Mouse (Mus musculus) spleen, adult 2 months (tissue): Measurements from ENCODE around the gene Robo3.

Experiments used
- CTCF ChIP-seq: fragments of 200-500 bp; IDR thresholded peaks from 2 replicates; pipeline ENCODE4 v1.5.1; 2011; ENCODE audit warnings: mild to moderate bottlenecking, inconsistent platforms; ENCODE audit not compliant: insufficient read depth, insufficient read length, insufficient replicate concordance; ENCODE audit errors: extremely low read depth
- POLR2A ChIP-seq: fragments of 200-500 bp; IDR thresholded peaks from 2 replicates; pipeline ENCODE4 v1.6.1; 2011; ENCODE audit warnings: low read depth, low read length, inconsistent platforms

DNA sequence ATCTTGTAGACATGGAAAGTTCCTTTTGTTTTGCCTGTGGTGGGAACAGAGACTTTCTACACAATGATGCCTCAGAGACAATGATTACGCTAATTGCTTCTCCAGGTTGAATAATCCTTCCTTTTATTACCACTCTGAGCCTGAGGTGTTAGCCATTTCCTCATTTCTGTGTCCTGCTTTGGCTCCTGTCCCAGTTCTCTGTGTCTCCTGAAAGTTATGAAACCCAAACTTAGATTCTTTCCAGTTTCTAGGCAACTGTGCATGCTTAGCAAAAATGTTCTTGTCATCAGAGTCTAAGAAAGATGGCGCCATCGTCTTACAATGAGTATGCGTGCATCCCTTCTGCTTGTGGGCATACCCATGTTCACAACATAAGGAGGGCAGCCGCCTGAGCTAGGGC lies 57.3 kb downstream of the Robo3 start:
- TF ChIP-seq CTCF (no peak), POLR2A (no peak)
